Mouse (Mus musculus) ovary, postnatal 36 days (tissue): ENCODE data around the gene Shoc2.
"Not testable (repeated sequence)": the region's sequence is repeated elsewhere in the genome, so short reads cannot be mapped to it uniquely, and the experiment has no call there.

Experiments used
- DNase-seq: peaks from one replicate; pipeline ENCODE4 v3.0.0; 2022; ENCODE audit warnings: low spot score, mixed read lengths

Shoc2 gene

DNA sequence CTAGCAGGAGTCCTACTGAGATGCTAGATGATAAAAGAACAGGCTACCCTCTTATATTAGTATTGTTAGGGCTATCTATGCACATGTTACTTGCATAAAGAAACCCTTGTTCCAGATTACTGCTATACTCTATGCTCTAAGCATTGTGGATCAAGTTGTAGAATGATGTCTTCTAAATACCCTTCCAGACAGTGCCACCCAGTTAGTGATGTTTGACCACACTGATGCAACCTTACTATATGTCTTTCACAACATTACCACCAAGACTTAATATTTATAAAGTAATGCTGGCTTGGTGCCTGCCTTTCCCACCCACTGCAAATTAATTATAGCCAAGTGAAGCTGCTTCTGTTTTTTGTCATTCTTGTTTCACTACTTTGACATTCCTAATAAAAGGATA is 11.1 kb upstream of the Shoc2 start:
- DNase-seq: no peak

DNA sequence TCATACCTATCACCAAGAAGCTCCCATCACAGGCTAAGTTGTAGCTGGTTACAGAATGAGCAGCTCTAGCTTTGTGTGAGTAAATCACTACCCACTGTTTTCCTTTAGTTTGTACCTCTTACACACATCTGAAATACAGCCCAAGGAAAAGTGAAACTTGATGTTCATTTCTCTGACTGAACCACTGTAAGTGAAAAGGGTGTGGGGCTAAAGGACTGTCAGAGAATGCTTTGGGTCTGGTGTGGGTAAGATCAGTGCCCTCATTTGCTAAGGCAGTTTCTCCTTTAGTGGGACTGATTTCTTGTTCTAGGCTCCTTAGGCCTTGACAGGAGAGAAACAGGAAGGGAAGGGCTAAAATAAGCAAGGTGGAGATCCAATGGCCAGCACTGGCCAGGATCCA is 10.1 kb upstream of the Shoc2 start:
- DNase-seq: no peak

DNA sequence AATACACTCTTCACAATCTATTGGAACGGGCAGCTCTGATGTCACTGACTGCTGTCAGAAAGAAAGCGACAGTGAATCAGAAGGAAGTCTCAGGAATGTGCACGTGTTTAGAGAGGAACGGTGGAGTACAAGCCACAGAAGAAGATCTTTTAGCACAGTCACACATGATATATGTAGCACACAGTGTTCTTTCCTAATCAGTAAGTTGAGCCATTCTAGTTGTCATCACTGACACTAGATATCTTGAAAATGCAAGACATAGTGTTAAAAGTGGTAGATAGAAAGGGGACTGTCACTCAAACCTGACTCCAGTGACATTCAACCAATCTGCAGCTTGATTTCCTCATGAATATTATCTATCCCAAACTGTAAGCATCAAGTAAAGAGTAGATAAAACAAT is 4.6 kb upstream of the Shoc2 start:
- DNase-seq: no peak

DNA sequence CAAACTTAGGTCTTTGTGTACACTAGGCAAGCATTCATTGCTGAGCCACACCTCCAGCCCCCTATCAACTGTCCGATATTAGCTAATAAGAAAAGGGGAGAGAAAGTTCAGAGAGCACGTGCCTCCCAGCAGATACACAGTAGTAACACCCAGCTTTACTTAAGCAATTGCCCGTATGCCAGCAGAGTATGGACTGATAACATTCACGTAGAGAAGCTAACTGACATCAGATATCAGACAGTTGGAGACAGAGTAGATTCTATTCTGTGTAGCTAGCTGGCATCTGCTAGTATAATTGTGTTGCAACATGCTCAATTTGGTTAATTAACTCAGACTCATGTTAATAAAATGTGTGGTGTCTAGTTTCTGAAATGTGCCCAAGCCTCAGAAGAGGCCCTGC is 3.0 kb upstream of the Shoc2 start:
- no peak for DNase-seq

DNA sequence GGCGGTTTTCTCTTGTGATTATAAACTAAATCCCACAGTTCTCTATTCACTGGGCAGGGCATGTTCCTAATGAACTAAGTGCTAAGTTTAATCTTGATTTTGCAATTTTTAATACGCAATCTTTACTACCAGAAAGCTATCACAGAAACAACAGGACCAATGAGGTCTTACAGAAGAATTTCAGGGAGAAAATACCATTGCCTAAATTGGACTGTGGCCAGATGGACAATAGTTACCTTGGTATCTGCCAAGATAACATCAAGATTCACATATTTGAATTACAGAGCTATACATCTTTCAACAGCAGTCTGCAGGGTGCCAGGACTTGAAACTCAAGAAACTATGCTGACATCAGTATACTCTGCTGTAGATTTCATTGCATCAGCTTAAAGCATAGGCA is 1.8 kb upstream of the Shoc2 start:
- DNase-seq: no peak

DNA sequence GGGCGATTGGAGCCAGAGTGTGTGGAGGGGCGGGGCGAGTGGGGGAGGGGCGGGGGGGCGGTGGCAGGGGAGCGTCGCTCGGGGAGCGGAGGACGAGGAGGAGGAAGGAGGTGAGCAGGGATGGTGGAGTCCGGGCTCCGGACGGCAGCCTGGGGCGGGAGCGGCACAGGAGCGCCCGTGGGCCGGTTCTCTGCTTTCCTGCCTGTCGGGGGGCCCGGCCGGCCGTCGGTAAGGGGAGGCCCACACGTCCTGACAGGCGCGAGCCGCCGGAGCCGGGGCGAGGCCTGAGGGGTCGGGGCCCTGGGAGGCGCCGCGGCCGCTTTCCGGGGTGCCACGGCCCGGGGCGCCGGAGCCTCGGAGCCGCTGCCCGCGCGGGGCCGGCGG is 672 bp downstream of the Shoc2 start:
- DNase-seq: no peak

DNA sequence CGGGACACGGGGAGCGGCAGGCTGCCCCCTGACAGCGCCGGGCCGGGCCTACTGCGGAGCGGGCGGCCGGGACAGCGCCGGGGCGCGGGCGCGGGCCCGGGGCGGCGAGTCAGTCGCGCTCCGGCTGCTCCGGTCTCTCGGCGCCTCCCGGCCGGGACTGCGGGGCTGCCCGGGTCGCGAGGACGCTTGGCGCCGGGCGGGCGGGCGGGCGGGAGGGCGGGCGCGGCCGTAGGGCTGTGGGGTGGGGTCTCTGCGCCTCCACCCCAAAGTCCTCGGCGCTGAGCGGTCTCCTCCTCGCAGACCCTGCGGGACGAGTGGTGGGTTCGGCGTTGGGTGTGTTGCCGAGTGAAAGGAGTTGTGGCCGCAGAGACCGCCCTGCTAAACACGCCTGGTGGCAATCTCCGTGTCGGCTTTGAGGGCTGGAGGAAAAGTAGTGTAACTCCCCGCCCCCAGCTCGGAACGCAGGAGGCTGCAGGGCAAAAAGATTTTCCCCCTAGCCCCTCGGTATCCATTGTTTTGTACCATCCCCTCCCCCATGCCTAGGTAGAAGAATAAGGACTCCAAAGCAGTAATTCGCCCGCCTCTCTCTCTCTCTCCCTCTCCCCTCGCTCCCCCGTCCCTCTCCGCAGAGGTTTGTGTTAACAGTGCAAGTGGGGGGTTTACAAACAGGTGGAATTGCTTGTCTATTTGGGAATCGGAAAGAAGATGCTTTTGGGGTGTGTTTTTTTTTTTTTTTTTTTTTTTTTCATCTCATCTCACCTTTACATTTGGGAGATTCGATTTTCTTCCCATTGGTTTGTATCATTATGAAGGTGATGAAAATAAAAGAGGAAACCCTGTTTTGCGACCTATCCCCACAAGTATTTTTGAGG is 1.3 kb downstream of the Shoc2 start:
- DNase-seq: peak; percentile 48

DNA sequence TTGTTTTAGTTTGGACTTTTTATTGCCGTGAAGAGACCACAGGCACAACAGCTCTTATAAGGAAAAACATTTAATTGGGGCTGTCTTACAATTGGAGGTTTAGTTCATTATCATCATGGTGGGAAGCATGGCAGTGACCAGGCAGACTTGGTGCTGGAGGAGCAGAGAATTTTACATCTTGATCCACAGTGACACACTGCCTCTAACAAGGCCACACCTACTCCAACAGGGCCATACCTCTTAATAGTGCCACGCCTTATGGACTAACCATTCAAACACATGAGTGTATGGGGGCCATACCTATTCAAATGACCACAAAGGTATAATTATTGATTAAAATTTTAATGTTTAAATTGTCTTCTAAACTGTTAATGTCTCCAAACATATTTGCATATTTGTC is 13.4 kb downstream of the Shoc2 start:
- no peak for DNase-seq

DNA sequence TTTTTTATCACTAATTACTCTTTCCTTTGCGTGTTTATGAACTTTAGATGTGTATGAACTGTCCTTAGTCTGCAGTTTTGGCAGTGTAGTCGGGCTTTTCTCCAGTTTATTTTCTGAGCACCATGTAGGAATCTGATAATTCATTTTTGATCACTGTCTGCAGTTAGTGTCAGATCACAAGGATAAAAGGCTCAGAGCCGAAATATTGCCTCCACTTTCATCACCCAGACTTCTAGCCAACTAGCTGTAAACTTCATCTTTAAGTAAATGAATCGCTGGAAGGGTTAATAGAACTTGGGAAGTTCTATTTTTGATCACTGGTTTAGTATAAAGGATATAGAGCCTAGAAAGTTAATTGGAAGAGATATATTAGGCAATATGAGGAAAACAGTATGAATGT is 18.4 kb downstream of the Shoc2 start:
- DNase-seq: no peak

DNA sequence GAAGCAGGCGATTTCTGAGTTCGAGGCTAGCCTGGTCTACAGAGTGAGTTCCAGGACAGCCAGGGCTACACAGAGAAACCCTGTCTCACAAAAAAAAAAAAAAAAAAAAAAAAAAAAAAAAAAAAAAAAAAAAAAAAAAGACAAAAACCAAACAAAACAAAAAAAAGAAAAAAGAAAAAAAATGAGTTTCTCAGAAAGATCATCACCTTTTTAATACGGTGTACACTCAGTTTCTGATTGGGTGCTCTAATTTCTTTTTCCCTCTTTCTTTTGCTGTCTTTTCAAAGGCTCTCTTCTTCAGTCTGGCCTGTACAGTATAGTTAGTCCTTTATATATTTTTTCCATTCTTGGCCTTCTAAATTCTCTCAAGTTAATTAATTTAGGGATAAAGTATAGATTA is 20.2 kb downstream of the Shoc2 start:
- DNase-seq: not testable (repeated sequence)

DNA sequence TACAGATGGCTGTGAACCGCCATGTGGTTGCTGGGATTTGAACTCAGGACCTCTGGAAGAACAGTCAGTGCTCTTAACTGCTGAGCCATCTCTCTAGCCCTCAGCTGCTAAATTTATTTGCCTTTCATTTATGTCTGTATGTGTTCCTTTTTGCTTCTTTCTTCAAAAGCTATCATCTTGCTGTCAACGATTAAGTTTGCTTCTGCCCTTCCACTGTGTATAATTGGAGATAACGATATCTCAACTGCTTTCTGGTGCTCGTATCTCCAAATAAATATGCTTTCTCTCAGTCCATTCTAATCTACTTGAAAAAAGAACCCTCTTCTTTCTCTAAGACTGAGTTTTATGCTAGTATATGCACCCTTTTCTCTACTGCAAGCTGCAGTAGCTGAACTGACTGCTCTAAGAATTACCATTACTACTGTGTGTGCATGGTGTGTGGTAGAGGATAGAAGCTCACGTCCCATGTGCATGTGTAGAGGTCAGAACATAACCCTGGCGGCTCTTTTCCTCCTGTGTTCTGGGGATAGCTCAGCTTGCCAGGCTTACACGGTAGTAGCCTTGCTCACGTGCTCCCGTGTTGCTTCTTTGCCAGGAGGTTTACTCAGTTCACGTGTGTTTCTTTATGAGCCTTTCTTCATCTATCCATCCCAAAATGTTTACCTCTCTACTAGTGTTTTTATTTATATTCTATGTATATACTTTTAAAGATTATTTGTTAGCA is 21.0 kb downstream of the Shoc2 start:
- no peak for DNase-seq

DNA sequence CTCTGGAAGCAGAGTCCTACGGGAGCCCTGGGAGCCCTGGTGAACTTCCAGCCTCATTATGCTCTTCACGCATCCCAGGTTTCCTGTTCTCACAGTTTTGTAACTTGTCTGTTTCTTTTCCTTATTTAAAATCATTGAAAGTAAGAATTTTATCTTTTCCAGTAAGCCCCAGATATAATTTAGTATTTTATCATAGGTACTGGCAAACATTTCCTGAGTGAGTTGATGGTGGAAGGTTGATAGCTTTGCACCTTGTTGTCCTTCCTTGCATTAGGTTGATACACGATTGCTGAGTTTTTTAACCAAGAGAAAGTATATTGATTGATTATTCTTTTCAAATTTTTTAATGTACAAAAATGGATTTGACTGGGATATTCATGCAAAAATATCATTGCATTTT is 25.1 kb downstream of the Shoc2 start:
- DNase-seq: no peak

DNA sequence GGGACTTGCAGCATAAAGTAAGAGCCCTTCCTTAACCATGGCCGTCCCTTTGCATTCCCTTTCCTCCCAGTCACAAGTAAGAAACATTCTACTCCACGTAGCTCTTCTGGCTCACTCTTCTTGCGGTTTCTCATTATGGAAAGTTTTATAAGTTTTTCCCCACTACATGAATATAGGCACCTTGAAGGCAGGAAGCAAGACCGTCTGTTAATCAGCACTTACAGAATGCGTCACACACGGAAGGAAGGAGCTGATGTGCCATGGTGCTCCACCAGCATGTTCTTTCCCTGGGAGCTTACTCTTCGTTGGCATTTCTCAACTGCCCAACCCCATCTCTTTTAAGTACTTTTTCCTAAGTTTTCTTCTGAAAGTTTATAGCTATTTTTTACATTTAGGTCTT is 27.8 kb downstream of the Shoc2 start:
- DNase-seq: no peak

DNA sequence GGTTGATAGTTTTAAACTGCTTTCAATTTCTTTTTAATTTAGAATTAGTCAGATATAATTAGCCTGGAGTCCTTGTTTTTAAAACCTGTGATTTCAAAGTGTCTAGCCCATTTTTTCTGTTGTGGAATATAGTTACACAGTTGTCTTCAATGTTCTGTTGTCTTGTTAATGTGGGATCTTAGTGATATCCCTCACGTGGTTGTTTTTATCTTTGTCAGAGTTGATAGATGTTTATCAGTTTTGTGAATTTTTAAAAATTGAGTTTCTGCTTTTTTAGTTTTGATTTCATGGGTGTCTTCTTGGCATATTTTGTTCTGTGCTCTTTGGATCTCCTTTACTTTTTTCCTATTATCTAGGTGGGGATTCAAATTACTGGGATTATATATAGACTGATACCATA is 29.6 kb downstream of the Shoc2 start:
- no peak for DNase-seq

DNA sequence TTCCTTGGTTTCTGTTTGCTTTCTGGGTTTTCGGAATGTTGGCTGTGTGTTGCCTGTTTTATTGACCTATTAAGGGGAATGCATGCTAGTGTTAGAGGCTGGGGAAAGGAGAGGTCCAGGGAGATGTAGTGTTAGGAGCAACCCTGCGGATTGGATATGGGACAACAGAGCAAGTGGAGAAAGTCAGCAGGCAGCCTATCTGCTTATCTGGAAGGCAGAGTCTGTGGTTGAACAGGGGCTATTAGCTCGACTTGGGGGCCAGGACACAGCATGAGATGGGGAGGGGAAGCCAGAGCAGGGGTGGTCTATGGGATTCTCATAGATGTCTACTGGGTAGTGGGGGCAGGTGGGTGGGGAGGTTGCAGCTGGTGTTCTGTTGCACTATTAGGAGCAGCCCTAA is 37.9 kb downstream of the Shoc2 start:
- DNase-seq: no peak

DNA sequence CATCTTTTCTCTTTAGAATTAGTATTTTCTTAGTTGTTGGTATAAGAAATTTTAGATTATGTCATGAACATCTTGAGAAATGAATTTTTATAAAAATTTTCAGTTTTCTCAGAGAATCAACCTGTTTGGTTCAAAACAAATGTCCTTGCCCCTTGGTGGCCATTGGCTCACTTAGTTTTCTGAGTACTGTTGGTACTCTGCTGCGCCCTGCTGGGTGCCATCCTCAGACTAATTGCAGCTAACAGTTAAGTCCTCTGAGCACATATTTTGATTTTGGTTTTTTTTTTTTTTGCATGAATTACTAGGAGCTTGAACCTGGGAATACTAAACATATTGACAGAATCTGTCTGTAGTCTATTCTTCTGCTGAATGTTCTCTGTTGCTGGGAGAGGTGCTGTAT is 39.2 kb downstream of the Shoc2 start:
- DNase-seq: peak; percentile 12

DNA sequence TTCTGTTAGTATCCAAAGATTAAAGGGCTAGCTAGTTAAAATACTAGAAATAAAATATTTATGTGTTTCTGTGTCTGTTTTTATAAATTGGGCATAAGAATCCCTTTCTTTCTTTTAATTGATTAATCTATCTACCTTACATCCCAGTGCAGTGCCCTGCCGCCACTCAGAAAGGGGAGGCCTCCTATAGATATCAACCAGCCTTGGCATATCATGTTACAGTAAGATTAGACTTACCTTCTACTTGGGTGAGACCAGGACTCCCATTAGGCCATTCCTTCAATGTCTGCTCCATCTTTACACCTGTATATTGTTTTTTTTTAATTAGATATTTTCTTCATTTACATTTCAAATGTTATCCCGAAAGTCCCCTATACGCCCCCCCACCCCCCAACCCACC is 40.5 kb downstream of the Shoc2 start:
- no peak for DNase-seq

DNA sequence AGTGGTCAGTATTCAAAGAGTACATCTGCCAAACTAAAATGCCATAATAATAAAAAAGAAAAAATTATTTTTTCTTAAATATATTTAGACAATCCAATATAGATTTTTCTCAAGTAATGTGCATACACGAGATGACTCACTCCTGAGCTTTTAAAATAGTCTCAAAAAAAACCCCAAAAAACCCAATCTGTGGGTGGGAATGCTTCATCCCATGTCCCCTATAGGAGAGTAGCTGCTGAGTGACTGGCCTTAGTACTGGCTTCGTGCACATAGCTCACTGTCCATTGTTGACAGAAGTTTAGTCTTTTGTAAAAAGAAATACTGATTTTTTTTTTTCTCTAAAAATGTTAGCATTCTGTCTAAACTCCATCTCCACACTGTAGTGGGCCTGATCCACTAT is 46.4 kb downstream of the Shoc2 start:
- no peak for DNase-seq

DNA sequence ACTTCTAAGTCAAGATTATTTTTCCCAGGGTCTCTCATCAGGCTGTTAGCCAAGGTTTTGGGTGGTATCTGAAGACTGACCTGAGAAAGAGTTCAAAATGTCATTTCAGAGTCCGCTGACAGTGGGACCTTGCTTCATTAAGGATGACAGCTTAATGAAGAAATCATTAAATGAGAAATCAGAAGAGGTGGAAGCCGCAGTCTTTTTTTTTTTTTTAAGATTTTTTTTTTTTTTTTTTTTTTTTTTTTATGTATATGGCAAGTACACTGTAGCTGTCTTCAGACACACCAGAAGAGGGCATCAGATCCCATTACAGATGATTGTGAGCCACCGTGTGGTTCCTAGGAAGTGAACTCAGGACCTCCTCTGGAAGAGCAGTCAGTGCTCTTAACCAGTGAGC is 49.8 kb downstream of the Shoc2 start:
- no peak for DNase-seq

DNA sequence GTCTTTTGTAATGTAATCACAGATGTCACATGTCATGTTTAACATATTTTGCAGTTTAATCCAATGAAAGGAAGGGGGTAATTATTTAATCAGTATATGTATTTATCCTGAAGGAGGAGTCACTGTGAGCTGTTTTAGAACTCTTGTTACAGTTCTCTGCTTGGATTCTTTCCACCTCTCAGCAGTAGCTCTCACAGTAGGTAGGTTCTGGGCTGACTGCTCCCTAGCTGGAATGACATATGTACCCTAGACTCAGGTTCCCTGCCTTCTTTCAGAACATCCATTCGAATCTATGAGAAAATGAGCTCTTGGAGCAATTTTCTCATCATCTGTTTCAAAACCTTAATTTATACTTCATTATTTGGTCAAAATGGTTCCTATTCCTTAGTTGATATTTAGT is 50.2 kb downstream of the Shoc2 start:
- no peak for DNase-seq

DNA sequence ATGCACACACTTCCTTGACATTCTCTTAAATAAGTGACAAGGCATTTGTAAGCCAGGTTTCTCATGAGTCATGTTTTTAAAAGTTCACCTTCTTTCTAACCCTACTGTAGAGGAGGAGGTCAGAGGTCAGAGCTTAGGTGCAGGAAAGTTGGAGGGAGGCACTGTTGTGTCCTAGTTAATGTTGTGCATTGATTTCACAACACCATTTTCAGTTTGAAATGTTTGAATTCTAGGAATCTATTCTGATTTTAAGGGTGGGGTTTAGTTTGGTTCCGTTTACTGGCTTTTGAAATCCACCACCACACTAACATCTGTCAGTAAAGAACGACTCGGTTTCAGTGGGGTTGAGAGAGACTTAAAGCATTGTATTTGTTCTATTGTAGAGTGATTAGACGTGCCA is 66.9 kb downstream of the Shoc2 start:
- DNase-seq: no peak

DNA sequence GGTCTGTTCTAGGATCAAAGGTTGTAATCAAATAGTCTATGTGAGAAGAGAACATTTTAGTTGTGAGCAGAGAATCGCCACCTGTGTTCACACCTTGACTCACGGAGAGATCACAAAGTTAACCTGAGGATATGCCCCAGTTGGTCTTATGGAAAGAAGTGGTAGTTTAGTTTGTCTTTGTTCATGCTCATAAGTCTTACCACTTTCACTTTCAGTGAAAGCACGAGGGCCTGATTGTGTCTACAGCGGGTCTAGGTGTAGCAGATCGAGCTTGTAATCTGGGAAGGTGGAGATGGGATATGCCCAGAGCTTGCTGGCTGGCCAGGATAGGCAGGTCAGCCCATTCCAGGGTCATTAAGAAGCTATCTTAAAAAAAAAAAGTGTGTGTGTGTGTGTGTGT is 70.9 kb downstream of the Shoc2 start:
- DNase-seq: no peak

DNA sequence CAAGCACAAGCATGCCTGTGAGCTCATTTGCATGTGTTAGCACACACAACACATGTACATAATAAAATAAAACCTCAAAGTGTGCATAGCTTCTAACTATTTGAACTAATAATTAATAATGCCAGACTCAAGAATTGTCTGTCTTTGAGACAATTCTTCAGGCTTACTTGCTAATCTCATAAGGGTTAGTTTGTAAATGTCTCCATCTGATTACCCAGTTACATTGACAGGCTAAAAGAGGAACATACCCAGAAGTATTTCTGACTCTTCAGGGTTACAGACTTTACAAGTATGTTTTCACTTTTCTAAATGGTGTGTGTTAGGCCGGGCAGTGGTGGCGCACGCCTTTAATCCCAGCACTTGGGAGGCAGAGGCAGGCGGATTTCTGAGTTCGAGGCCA is 71.4 kb downstream of the Shoc2 start:
- no peak for DNase-seq

DNA sequence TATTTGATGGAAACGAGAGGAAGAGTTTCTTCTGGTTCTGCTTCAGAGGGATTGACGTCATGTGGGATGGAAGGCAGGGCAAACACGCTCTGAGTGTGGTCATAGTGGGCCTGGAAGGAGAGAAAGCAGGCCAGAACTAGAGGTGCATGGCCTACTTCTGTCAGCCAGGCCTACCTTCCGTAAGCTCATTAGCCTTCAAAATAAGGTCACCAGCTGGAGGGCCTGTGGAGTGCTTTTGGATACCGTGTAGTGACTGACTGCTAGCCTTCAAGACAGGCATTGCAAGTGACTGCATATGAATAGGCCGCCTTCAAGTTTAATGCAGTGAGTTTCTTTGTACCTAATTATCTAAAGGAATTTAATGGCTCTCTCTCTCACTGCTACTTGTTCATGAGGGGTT is 91.0 kb downstream of the Shoc2 start:
- no peak for DNase-seq
